Mouse (Mus musculus) macrophage (primary cell): ENCODE results near the gene Bmper. TPM values are rescaled to one million over a fixed set of nuclear protein-coding genes. Genes with fewer than 3 reads are reported as not detected.

Source experiments
- H3K27ac ChIP-seq: fragments of 350-480 bp; formaldehyde crosslinking; 2 replicates; pipeline ENCODE4 v1.9.0; 2021
- H3K36me3 ChIP-seq: fragments of 350-480 bp; formaldehyde crosslinking; 2 replicates; pipeline ENCODE4 v1.9.0; 2021; ENCODE audit errors: inconsistent target
- H3K4me3 ChIP-seq: fragments of 350-480 bp; formaldehyde crosslinking; 2 replicates; pipeline ENCODE4 v1.9.0; 2021; ENCODE audit errors: inconsistent target
- H3K79me2 ChIP-seq: fragments of 350-480 bp; formaldehyde crosslinking; 2 replicates; pipeline ENCODE4 v1.9.0; 2021; ENCODE audit errors: inconsistent target
- WGBS: methylation state at CpG from one replicate; pipeline ENCODE4 v1.1.7; 2026; ENCODE audit warnings: inconsistent platforms; ENCODE audit not compliant: missing documents; 5-methylcytosine and 5-hydroxymethylcytosine counted together
- polyA plus RNA-seq: library from polyadenylated mRNA; stranded (reverse); fragments of 250-400 nt; gene quantifications from 3 replicates; pipeline ENCODE4 v1.2.4, GENCODE M21; 2018; ENCODE audit warnings: inconsistent platforms

Gene Bmper
- polyA plus RNA-seq, 1 experiment from 2014 or later, result not detected

DNA sequence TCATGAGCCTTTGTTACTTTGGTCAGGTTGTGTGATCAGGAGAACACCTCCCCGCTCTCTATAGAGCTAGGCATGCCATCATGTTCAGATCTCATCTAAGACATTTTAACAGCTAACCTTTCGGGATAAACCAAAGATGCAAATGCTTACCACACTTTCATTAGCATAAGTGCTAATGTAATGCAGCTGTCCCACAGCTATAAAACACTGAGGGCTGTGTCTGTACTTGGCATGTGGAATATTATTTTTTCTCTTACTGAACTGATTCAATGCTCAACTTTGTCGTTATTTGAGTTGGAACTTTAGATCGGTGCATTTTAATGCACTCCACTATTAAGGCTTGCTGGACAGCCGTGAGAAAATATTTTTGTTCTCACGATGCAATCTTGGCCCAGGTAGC is 30.7 kb downstream of the Bmper start:
- WGBS, result 93% methylated on average over 6 of the region's 6 CpGs
- H3K27ac ChIP-seq, result no peak overlapping the region
- no peak overlapping the region for H3K4me3 ChIP-seq
- H3K79me2 ChIP-seq, result no peaks in the 10 kb centered on the region
- no peaks in the 10 kb centered on the region for H3K36me3 ChIP-seq

- H3K79me2 ChIP-seq, result no peaks in the 10 kb centered on the region
- no peak overlapping the region for H3K4me3 ChIP-seq
- no peak overlapping the region for H3K27ac ChIP-seq
- no peaks in the 10 kb centered on the region for H3K36me3 ChIP-seq
- 72% methylated on average over 37 of the region's 37 CpGs for WGBS
These were observed 31.6 kb downstream of the Bmper start for GRCm38 (mm10) chr9:23254237-23255214.

DNA sequence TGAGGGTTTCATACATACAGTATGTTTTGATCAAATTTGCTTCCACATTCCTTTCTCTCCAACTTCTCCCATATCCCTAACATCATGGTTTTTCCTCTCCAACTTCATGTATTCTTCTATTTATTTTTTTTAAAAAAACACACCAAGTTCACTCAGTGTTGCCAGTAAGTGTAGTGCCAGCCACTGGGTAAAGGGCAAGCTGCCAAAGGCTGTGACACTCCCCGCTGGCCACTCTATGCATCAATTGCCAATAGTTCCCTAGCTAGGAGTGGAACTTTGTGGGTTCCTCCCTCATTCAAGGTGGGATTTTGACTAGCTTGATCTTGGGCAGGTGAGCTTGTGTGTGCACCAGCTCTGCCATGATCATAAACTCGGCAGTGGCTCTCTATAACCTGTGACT is 33.0 kb downstream of the Bmper start:
- Histone ChIP-seq H3K4me3 (no peak overlapping the region), H3K27ac (no peak overlapping the region)
- 95% methylated on average over 2 of the region's 2 CpGs for WGBS

DNA sequence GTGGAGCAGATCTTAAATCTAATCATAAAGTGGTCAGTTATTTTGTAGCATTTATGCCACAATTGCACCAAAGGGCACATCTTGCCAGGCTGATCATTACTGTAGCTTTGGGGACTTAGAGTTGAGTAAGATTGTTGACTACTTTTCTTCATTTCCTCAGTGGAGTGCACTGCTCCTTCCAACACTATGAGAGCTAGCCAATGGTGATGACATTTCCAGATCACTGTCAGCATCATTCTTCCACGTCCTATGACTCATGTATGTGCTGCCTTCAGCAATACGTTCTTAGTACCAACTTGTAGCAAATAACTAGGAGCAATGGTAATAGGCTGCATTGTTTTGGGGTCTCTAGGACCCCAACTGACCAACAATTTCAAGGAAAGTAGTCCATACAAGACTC is 33.7 kb downstream of the Bmper start:
- Histone ChIP-seq H3K27ac (no peak overlapping the region), H3K79me2 (no peaks in the 10 kb centered on the region), H3K4me3 (no peak overlapping the region), H3K36me3 (no peaks in the 10 kb centered on the region)
- WGBS, result 84% methylated on average over 2 of the region's 2 CpGs

More for the DNA sequence above, 33.0 kb downstream of the Bmper start:
- no peaks in the 10 kb centered on the region for H3K79me2 ChIP-seq
- H3K36me3 ChIP-seq, result no peaks in the 10 kb centered on the region

GRCm38 (mm10) chr9:23261834-23262233 is 39.0 kb downstream of the Bmper start:
- 92% methylated on average over 3 of the region's 3 CpGs for WGBS
- Histone ChIP-seq H3K4me3 (no peak overlapping the region), H3K27ac (no peak overlapping the region), H3K79me2 (no peaks in the 10 kb centered on the region), H3K36me3 (no peaks in the 10 kb centered on the region)

GRCm38 (mm10) chr9:23262851-23263250 is 40.0 kb downstream of the Bmper start:
- 86% methylated on average over 7 of the region's 7 CpGs for WGBS
- H3K36me3 ChIP-seq, result no peaks in the 10 kb centered on the region
- no peaks in the 10 kb centered on the region for H3K79me2 ChIP-seq
- H3K4me3 ChIP-seq, result no peak overlapping the region
- H3K27ac ChIP-seq, result no peak overlapping the region

DNA sequence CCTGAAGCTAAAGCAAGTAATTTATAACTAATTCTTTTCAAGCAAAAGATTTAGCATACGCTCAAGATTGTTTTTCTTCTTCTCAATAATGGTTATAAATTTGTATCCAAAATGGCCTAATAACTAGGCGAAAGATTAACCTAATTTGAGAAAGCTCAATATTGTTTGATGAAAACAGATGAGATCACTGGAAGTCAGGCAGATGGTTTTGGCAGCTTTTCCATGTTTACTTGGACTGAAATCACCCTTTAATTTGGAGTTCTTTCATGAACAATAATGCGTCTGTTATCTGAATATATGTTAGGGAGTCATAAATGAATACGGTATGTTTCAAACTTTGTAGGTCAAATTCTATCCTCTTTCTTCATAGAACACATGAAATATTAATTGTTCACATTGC is 41.6 kb downstream of the Bmper start:
- 94% methylated on average over 4 of the region's 4 CpGs for whole genome bisulfite sequencing
- Histone ChIP-seq H3K36me3 (no peaks in the 10 kb centered on the region), H3K79me2 (no peaks in the 10 kb centered on the region), H3K4me3 (no peak overlapping the region), H3K27ac (no peak overlapping the region)

- no peak overlapping the region for H3K27ac ChIP-seq
- 55% methylated on average over 7 of the region's 7 CpGs for WGBS
- H3K79me2 ChIP-seq, result no peaks in the 10 kb centered on the region
- H3K36me3 ChIP-seq, result no peaks in the 10 kb centered on the region
- H3K4me3 ChIP-seq, result no peak overlapping the region
These were observed 45.7 kb downstream of the Bmper start for GRCm38 (mm10) chr9:23268609-23269008.

DNA sequence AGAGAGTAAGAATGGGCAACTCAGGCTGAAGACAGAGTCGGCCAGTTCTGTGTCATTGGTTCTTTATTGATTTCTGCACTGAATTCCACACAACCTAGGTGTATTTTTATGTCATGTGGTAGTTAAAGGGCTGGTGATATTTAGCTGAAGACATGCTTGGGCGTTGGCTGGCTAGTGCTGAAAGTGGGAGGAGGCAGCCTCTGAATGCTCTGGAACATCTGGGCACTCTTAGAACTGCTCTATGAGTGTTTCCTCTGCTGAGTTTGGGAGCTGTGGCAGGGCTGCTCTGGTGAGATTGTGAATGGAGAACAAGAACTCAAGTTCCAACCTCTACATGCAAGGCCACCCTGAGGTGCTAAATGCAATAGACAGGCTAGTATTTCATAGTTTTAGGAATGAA is 46.2 kb downstream of the Bmper start:
- WGBS, result 48% methylated on average over 2 of the region's 2 CpGs
- H3K4me3 ChIP-seq, result no peak overlapping the region
- no peak overlapping the region for H3K27ac ChIP-seq
- H3K36me3 ChIP-seq, result no peaks in the 10 kb centered on the region
- H3K79me2 ChIP-seq, result no peaks in the 10 kb centered on the region

DNA sequence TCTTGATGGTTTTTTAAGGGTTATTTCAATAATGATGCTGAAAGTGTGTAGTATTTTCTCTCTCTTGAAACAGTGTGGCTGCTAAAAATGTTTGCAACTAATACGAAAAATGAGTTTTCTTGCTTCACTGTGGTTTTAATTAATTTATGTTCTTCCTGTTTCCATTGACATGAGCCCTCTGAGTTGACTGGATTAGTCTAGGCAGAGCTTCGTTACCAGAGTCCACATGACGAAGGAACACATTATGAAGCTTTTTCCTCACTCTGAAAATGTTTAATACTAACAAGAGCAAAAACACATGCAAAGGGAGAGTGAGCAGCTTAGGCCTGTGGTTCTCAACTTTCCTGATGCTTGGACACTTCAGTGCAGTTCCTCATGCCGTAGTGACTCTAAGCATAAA is 53.4 kb downstream of the Bmper start:
- WGBS, result 14% methylated on average over 4 of the region's 4 CpGs

GRCm38 (mm10) chr9:23284940-23285460 is 62.1 kb downstream of the Bmper start:
- Histone ChIP-seq H3K4me3 (no peak overlapping the region), H3K36me3 (no peaks in the 10 kb centered on the region), H3K27ac (no peak overlapping the region), H3K79me2 (no peaks in the 10 kb centered on the region)
- WGBS, result 91% methylated on average over 4 of the region's 4 CpGs

More for the DNA sequence above, 53.4 kb downstream of the Bmper start:
- H3K36me3 ChIP-seq, result no peaks in the 10 kb centered on the region
- no peak overlapping the region for H3K27ac ChIP-seq
- no peak overlapping the region for H3K4me3 ChIP-seq
- no peaks in the 10 kb centered on the region for H3K79me2 ChIP-seq

- Histone ChIP-seq H3K4me3 (no peak overlapping the region), H3K36me3 (no peaks in the 10 kb centered on the region), H3K79me2 (no peaks in the 10 kb centered on the region), H3K27ac (no peak overlapping the region)
- 30% methylated on average over 3 of the region's 3 CpGs for WGBS
These were observed 70.7 kb downstream of the Bmper start for GRCm38 (mm10) chr9:23293574-23293973.

- Histone ChIP-seq H3K4me3 (no peak overlapping the region), H3K79me2 (no peaks in the 10 kb centered on the region), H3K36me3 (no peaks in the 10 kb centered on the region), H3K27ac (no peak overlapping the region)
- 90% methylated on average over 6 of the region's 6 CpGs for WGBS
These were observed 72.7 kb downstream of the Bmper start for GRCm38 (mm10) chr9:23295569-23295968.

DNA sequence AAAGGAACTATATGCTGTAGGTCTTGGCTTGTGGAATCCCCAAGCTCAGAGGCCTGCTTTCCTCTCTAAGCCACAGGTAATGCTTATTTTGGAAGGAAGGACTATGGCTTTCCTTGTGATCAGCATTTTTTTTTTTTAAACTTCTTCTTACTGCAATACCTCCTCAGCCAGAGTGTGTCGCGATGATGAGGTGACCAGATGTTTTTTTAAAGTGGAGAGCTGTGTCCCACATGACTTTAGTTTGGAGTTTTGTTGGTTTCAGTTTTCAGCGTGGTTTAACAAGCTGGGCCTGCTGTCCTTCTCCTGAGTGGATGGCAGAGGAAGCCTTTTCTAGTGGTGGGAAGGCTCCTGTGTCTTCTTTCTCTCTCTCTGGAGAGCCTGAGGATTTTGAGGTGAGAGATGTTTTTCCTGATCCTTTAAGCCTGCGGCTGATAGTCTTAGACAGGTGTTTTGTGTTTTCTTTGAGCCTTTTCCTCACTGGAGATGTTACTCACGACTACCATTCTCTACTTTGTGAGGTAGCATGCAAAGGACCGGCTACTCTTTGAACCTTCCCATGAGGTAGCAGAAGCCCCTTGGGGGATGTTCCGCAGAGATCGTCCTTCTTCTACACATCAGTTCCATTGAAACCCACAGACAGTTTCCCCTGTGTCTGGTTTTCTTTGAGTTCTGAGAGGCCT is 74.8 kb downstream of the Bmper start:
- WGBS, result 65% methylated on average over 8 of the region's 8 CpGs
- Histone ChIP-seq H3K79me2 (no peaks in the 10 kb centered on the region), H3K4me3 (no peak overlapping the region), H3K27ac (no peak overlapping the region), H3K36me3 (no peaks in the 10 kb centered on the region)

GRCm38 (mm10) chr9:23300376-23300775 is 77.5 kb downstream of the Bmper start:
- WGBS, result 97% methylated on average over 8 of the region's 8 CpGs
- H3K27ac ChIP-seq, result no peak overlapping the region
- no peaks in the 10 kb centered on the region for H3K79me2 ChIP-seq
- no peak overlapping the region for H3K4me3 ChIP-seq
- no peaks in the 10 kb centered on the region for H3K36me3 ChIP-seq
